Mouse (Mus musculus): ENCODE measurements around the gene Cnpy4.
"Not testable (repeated sequence)": the region's sequence is repeated elsewhere in the genome, so short reads cannot be mapped to it uniquely, and the experiment has no call there.

Gene Cnpy4

DNA sequence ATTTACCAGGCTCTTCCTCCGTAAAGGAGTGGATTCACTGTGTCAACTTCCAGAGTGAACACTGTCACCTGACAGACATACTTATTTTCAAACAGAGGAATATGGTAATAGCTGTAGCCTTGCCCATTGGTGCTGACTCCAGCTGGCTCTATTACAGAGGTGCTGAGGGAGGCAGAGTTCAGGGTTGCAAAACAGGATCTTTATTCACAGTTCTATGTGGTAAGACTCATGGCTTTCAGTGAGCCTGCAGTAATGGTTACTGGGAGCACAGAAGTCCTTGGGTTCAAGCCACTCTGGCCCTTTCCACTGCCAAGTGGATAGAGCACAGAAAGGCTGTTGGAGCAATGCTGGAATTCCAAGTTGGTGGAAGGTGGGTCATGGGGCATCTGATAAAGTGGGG, 20.0 kb downstream of the Cnpy4 start:
- peak; percentile 93 for DNase-seq

- no peak for DNase-seq
Observed at GRCm38 (mm10) chr5:138207873-138208272, 20.6 kb downstream of the Cnpy4 start.

DNA sequence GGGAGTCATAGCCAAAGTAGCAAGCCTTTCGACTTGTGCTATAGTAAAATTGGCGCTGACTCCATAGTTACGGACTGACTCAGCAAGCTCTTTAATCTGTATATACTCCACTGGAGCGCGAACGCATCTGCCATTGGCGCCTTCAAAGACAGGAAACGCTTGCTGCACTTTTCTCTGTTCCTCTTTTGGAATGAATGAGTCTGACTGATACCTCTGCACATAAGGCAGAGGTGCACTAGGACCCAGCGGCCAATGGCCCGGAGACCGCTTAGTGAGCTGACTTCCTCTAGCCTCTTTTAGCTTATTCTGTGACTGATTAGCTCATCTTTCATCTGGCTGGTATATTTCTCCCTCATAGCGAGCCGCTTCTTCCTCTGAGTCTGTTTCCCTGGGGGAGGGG, 29.3 kb downstream of the Cnpy4 start:
- DNase-seq = not testable (repeated sequence)

- no peak for DNase-seq
Observed at GRCm38 (mm10) chr5:138219864-138220263, 32.6 kb downstream of the Cnpy4 start.

GRCm38 (mm10) chr5:138222111-138222510, 34.8 kb downstream of the Cnpy4 start:
- peak; percentile 96 for DNase-seq

DNA sequence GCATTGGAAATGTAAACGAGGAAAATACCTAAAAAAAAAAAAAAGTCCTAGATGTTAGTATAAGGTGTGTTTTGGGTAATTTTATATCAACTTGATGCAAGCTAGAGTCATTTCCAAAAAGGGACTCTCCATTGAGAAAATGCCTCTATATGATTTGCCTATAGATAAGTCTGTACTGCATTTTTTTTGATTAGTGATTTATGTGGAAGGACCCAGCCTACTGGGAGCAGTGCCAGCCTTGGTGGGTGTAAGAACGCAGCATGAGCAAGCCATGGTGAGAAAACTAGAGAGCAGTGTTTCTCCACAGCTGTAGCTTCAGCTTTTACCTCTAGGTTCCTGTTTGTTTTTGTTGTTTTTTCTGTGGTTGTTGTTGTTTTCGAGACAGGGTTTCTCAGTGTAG, 36.0 kb downstream of the Cnpy4 start:
- DNase-seq = peak; percentile 78

- DNase-seq = peak; percentile 75
Observed at GRCm38 (mm10) chr5:138225700-138226099, 38.4 kb downstream of the Cnpy4 start, which contains the start of gene Nxpe5. TSS of gene Nxpe5 (plus strand) at chr5:138225898.

GRCm38 (mm10) chr5:138226491-138226890, 39.2 kb downstream of the Cnpy4 start:
- DNase-seq = peak; percentile 78

DNA sequence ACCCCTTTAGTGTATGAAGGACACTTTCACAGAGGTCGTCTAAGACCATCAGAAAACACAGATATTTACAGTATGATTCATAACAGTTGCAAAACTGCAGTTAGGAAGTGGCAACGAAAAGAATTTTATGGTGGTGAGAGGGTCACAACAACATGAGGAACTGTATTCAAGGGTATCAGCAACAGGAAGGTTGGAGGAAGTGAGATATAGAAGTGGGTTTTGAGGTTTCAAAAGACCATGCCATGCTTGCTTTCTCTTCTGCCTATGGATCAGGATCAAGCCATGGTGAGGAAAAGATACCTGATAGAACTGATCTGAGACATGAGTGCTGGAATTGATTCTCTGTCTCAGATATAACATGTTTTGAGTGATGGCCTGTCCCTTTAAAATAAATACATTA, 40.1 kb downstream of the Cnpy4 start:
- peak; percentile 88 for DNase-seq

DNA sequence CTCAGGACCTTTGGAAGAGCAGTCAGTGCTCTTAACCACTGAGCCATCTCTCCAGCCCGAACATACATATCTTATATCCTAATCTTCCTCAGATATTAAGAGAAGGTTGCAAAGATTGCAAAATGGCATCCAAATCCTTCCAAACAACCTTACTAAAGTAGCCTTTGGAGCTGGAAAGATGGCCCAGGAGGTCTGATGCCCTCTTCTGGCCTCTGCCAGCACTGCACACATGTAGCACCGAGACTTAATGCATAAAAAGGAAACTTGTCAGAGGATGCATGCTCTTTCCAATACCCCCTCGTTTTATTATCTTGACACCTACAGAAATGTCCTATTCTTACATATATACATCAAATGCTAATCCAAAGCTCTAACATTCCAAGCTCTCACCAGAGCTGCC, 40.7 kb downstream of the Cnpy4 start:
- peak; percentile 83 for DNase-seq

- peak; percentile 85 for DNase-seq
Observed at GRCm38 (mm10) chr5:138229511-138229910, 42.2 kb downstream of the Cnpy4 start.

DNA sequence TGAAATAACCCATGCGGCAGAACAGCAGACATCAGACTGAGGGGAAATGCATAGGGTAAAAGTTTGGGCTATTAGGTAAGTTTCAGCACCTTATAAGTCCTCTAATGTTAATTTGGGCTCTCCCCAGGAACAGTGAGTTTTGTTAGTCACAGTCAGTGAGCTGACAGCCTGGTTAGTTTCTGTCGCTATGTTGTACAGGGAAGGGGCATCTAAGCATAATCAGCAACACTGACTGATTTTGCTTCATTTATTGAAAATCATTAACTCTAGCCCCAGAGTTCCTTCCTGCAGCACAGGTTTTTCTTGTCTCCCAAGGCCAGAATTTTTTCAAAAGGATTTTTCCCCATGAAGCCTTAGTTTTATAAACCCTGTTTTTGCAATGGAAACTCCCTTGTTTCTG, 46.5 kb downstream of the Cnpy4 start:
- DNase-seq = no peak

DNA sequence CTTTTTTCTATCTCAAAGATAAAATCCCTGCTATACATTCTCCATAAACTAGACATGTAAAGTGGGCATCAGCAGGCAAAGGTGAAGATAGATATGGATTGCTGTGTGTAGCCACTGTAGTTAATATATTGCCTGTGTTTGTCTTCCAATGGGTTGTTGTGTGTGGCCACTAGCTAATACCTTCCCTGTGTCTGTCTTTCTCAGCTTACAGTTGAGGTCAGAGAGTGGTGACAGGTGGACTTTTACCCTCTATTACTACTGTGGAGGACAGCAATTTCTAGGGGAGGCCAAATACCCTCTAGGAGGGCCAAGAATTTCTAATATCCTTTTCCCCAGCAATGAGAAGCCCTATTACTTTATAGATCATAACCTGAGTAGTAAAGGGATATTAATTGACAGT, 46.9 kb downstream of the Cnpy4 start:
- no peak for DNase-seq

GRCm38 (mm10) chr5:138241511-138241910, 54.2 kb downstream of the Cnpy4 start:
- peak; percentile 75 for DNase-seq
